Comparison of ENCODE assay signal across 21 mouse cellular contexts in the genomic region with DNA sequence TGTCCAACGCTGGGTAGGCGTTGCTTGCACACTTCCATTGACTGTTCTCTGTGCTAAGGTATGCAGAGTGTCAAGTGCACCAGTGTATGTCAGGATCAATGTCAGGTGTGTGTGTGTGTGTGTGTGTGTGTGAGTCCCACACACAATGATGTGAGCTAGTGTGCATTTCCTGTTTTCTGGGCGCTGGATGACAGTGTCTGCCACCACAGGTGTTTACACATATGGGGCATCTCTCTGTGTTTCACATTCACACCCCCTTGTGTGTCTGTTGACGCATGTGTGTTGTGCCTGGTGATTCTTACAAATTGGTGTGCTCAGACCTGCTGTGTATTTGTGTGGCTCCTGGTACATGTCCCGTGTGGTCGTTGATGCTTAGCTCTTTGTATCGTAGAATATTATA. TPM values are rescaled to one million over a fixed set of nuclear protein-coding genes. Genes with fewer than 3 reads are reported as not detected.
A peak's percentile ranks its signal among the peaks of the same experiment; 100 is the strongest.
DNase-seq lines count a peak whose midpoint lies in the region; ATAC-seq and TF ChIP-seq lines count a peak whose summit lies in the region.
"Had no signal": no experiment of that assay in that cellular context is flagged by ENCODE, and none has a peak within 500 bp of the region (broad histone marks: within the 10 kb centered on the region; RNA-seq: fewer than 3 reads in every experiment).

No protein-coding gene starts in this region.

- TF ChIP-seq CTCF in liver, embryonic 14.5 days (IDR thresholded peaks at IDR 0.05; ENCODE audit: low read depth) = no peak

- H3K27me3 ChIP-seq in liver, embryonic 14.5 days (ENCODE audit: control insufficient read depth, insufficient read depth, low read length) = no peaks in the 10 kb centered on the region
- H3K27me3 ChIP-seq in forebrain, embryonic 14.5 days (replicated peaks; ENCODE audit: control insufficient read depth, insufficient read depth, low read length) = 0 out of 2 replicates have a peak, but pooled peaks cover 3% of the 10 kb centered on the region
- H3K27me3 ChIP-seq: embryonic facial prominence, embryonic 12.5 days; limb, embryonic 15.5 days had no signal

- H3K9me3 ChIP-seq in liver, embryonic 14.5 days (ENCODE audit: control insufficient read depth, low read length) = no peaks in the 10 kb centered on the region
- H3K9me3 ChIP-seq in forebrain, embryonic 14.5 days (replicated peaks; ENCODE audit: control insufficient read depth, low read length) = no peaks in the 10 kb centered on the region
- H3K9me3 ChIP-seq: embryonic facial prominence, embryonic 12.5 days; heart, embryonic 10.5 days; limb, embryonic 15.5 days had no signal

- peak overlapping the region; percentile 100 for H3K27ac ChIP-seq in liver, embryonic 14.5 days
- H3K27ac ChIP-seq in forebrain, embryonic 14.5 days (ENCODE audit: low read depth, low read length) = no peak overlapping the region
- H3K27ac ChIP-seq: embryonic facial prominence, embryonic 12.5 days; kidney, postnatal 0 days; limb, embryonic 15.5 days had no signal

- no peak for TF ChIP-seq EP300 in liver, embryonic 14.5 days (IDR thresholded peaks at IDR 0.05; ENCODE audit: low read depth)

- ATAC-seq in CD4-positive, CD25-positive, alpha-beta regulatory T cell, adult 4 months = no peak
- no peak for ATAC-seq in liver, embryonic 14.5 days (ENCODE audit: insufficient read depth)
- no peak for ATAC-seq in forebrain, embryonic 14.5 days
- ATAC-seq: forebrain, embryonic 16.5 days; midbrain, embryonic 16.5 days had no signal

- peak overlapping the region; percentile 77 to 88; a peak in 3 of 4 replicates for H3K4me3 ChIP-seq in liver, embryonic 14.5 days (ENCODE audit: insufficient read depth in 1 of 2, low read depth in 2 of 2, low read length in 2 of 2)
- H3K4me3 ChIP-seq in forebrain, embryonic 14.5 days (ENCODE audit: low read depth, low read length) = no peak overlapping the region
- H3K4me3 ChIP-seq: embryonic facial prominence, embryonic 12.5 days; limb, embryonic 15.5 days had no signal

- H3K36me3 ChIP-seq in liver, embryonic 14.5 days (replicated peaks; ENCODE audit: control insufficient read depth, insufficient read depth, low read depth) = peaks cover 17% of the 10 kb centered on the region
- no peaks in the 10 kb centered on the region for H3K36me3 ChIP-seq in forebrain, embryonic 14.5 days (ENCODE audit: control insufficient read depth, insufficient read depth, low read length)
- H3K36me3 ChIP-seq: embryonic facial prominence, embryonic 12.5 days; heart, embryonic 10.5 days; limb, embryonic 15.5 days had no signal

- WGBS in liver, embryonic 14.5 days (ENCODE audit: insufficient replicate concordance) = 84% methylated on average over 7 of the region's 7 CpGs
- WGBS in forebrain, embryonic 14.5 days = 87% methylated on average over 7 of the region's 7 CpGs

- peaks cover 47 to 58% of the 10 kb centered on the region in 2 experiments for H3K4me1 ChIP-seq in liver, embryonic 14.5 days (replicated peaks; ENCODE audit: control insufficient read depth in 2 of 2, insufficient read depth in 2 of 2, low read length in 1 of 2)
- peaks cover 6% of the 10 kb centered on the region; the same call in 1 of the 2 replicates for H3K4me1 ChIP-seq in forebrain, embryonic 14.5 days (ENCODE audit: control insufficient read depth, insufficient read depth, low read length)

- peak overlapping the region; percentile 100 for H3K4me2 ChIP-seq in liver, embryonic 14.5 days (ENCODE audit: low read depth)
- no peak overlapping the region for H3K4me2 ChIP-seq in forebrain, embryonic 14.5 days (ENCODE audit: low read length)
- H3K4me2 ChIP-seq: embryonic facial prominence, embryonic 12.5 days; limb, embryonic 15.5 days had no signal

- H3K9ac ChIP-seq in liver, embryonic 14.5 days (replicated peaks) = peak overlapping the region; percentile 100
- no peak overlapping the region for H3K9ac ChIP-seq in forebrain, embryonic 14.5 days (ENCODE audit: low read length)
- H3K9ac ChIP-seq: embryonic facial prominence, embryonic 12.5 days; limb, embryonic 15.5 days had no signal

- DNase-seq in CD4-positive, CD25-positive, alpha-beta regulatory T cell, adult 2 months (ENCODE audit: low read depth, low spot score) = peak; percentile 59
- DNase-seq in A20 (ENCODE audit: low read depth, low spot score) = peak; percentile 81
- no peak for DNase-seq in liver, embryonic 14.5 days (ENCODE audit: low read depth in 3 of 3, low spot score in 3 of 3)
- DNase-seq in thymus, postnatal 0 days (ENCODE audit: low spot score) = peak; percentile 49
- no peak for DNase-seq in lung, postnatal 10 days
- no peak for DNase-seq in forebrain, embryonic 14.5 days (ENCODE audit: low spot score)
- DNase-seq in urinary bladder, postnatal 4 days (ENCODE audit: low spot score in 2 of 2) = no peak
- DNase-seq: adrenal gland, adult 8-10 months; cerebellum, adult 9-11 months; kidney, adult 18-20 months; layer of hippocampus, postnatal 36 days had no signal

RNA-seq across cellular contexts. Expression of gene Kcnn4, which starts 1.1 kb away (rescaled TPM):
- 100 to 1,000 TPM; 130 to 152 TPM for polyA plus RNA-seq in CD4-positive, CD25-positive, alpha-beta regulatory T cell, adult 4 months (2017; shearing (Covaris generic))
- polyA plus RNA-seq in liver, embryonic 14.5 days (2012; rRNA removed) = 112 and 113 TPM in 2 replicates
- polyA plus RNA-seq in liver, embryonic 14.5 days (2014; fragmentation: Nextera tagmentation; extraction: Ambion mirVana) = 90.2 and 112 TPM in 2 replicates
- polyA plus RNA-seq in thymus, postnatal 0 days (2015; fragmentation: Nextera tagmentation; extraction: Ambion mirVana) = 105 and 120 TPM in 2 replicates
- polyA plus RNA-seq in forebrain, embryonic 14.5 days (2014; fragmentation: Nextera tagmentation; extraction: Ambion mirVana) = 0.09 and 0.53 TPM in 2 replicates

RNA-seq across cellular contexts. Expression of gene Lypd5, which starts 19.9 kb away (rescaled TPM):
- under 1 TPM in 1 of 2 experiments, not detected in 1; 0.19 TPM for polyA plus RNA-seq in CD4-positive, CD25-positive, alpha-beta regulatory T cell, adult 4 months (2017; shearing (Covaris generic))
- polyA plus RNA-seq in liver, embryonic 14.5 days (2012; rRNA removed) = not detected in 2 replicates
- polyA plus RNA-seq in liver, embryonic 14.5 days (2014; fragmentation: Nextera tagmentation; extraction: Ambion mirVana) = not detected in 2 replicates
- 0.05 TPM in 1 of 2 replicates, not detected in the other for polyA plus RNA-seq in thymus, postnatal 0 days (2015; fragmentation: Nextera tagmentation; extraction: Ambion mirVana)
- not detected in 2 replicates for polyA plus RNA-seq in forebrain, embryonic 14.5 days (2014; fragmentation: Nextera tagmentation; extraction: Ambion mirVana)
- polyA plus RNA-seq: embryonic facial prominence, embryonic 12.5 days; forebrain, embryonic 16.5 days; heart, embryonic 10.5 days; heart, postnatal 0 days; hindbrain, embryonic 11.5 days; kidney, postnatal 0 days; lung, postnatal 0 days; midbrain, embryonic 16.5 days had no signal

RNA-seq across cellular contexts. Expression of gene Smg9, which starts 30.5 kb away (rescaled TPM):
- polyA plus RNA-seq in CD4-positive, CD25-positive, alpha-beta regulatory T cell, adult 4 months (2017; shearing (Covaris generic)) = 10 to 100 TPM; 27.9 to 29.4 TPM
- 20.6 and 22.2 TPM in 2 replicates for polyA plus RNA-seq in liver, embryonic 14.5 days (2012; rRNA removed)
- polyA plus RNA-seq in liver, embryonic 14.5 days (2014; fragmentation: Nextera tagmentation; extraction: Ambion mirVana) = 11.2 and 11.8 TPM in 2 replicates
- 30.2 and 33.3 TPM in 2 replicates for polyA plus RNA-seq in thymus, postnatal 0 days (2015; fragmentation: Nextera tagmentation; extraction: Ambion mirVana)
- 23.4 and 26.1 TPM in 2 replicates for polyA plus RNA-seq in forebrain, embryonic 14.5 days (2014; fragmentation: Nextera tagmentation; extraction: Ambion mirVana)

RNA-seq across cellular contexts. Expression of gene Tescl, which starts 35.2 kb away (rescaled TPM):
- not detected for polyA plus RNA-seq in CD4-positive, CD25-positive, alpha-beta regulatory T cell, adult 4 months (2017; shearing (Covaris generic))
- polyA plus RNA-seq in liver, embryonic 14.5 days (2012; rRNA removed) = 0.11 TPM in 1 of 2 replicates, not detected in the other
- not detected in 2 replicates for polyA plus RNA-seq in liver, embryonic 14.5 days (2014; fragmentation: Nextera tagmentation; extraction: Ambion mirVana)
- not detected in 2 replicates for polyA plus RNA-seq in thymus, postnatal 0 days (2015; fragmentation: Nextera tagmentation; extraction: Ambion mirVana)
- polyA plus RNA-seq in forebrain, embryonic 14.5 days (2014; fragmentation: Nextera tagmentation; extraction: Ambion mirVana) = 0.20 TPM in 1 of 2 replicates, not detected in the other
- polyA plus RNA-seq: forebrain, embryonic 16.5 days; heart, embryonic 10.5 days; hindbrain, embryonic 11.5 days; limb, embryonic 15.5 days had no signal

RNA-seq across cellular contexts. Expression of gene Zfp94, which starts 52.5 kb away (rescaled TPM):
- 10 to 100 TPM; 10.6 to 13.8 TPM for polyA plus RNA-seq in CD4-positive, CD25-positive, alpha-beta regulatory T cell, adult 4 months (2017; shearing (Covaris generic))
- 1.5 and 1.8 TPM in 2 replicates for polyA plus RNA-seq in liver, embryonic 14.5 days (2012; rRNA removed)
- 1.4 TPM in 2 replicates for polyA plus RNA-seq in liver, embryonic 14.5 days (2014; fragmentation: Nextera tagmentation; extraction: Ambion mirVana)
- polyA plus RNA-seq in thymus, postnatal 0 days (2015; fragmentation: Nextera tagmentation; extraction: Ambion mirVana) = 4.6 and 5.5 TPM in 2 replicates
- polyA plus RNA-seq in forebrain, embryonic 14.5 days (2014; fragmentation: Nextera tagmentation; extraction: Ambion mirVana) = 20.5 and 21.6 TPM in 2 replicates

Comparison
In these comparisons a context has a peak if more than half of its experiments do, and no peak if none do; other contexts are left out.
1. DNase-seq: peak in CD4-positive, CD25-positive, alpha-beta regulatory T cell, adult 2 months (single experiment), A20 (single experiment) and thymus, postnatal 0 days (single experiment); none in liver, embryonic 14.5 days (0 of 3), lung, postnatal 10 days (single experiment), forebrain, embryonic 14.5 days (single experiment) and urinary bladder, postnatal 4 days (0 of 2).
2. RNA of gene Kcnn4, which starts 1.1 kb away (polyA plus RNA-seq): 130 to 152 TPM in CD4-positive, CD25-positive, alpha-beta regulatory T cell, adult 4 months, 105 to 120 TPM in thymus, postnatal 0 days and 90.2 to 113 TPM in liver, embryonic 14.5 days; 0.09 to 0.53 TPM in forebrain, embryonic 14.5 days; every median in the first group is over 10 times any median in the second.